Mouse (Mus musculus) testis, adult 2 months (tissue): ENCODE measurements at regions not wholly inside any gene's neighbourhood (a gene's known extent, or its start where the extent isn't known, plus 50 kb on each side); places are given as distances from the start of the nearest gene placed in this dataset.

ENCODE experiments used
- H3K27ac ChIP-seq: fragments of 200-500 bp; 2 replicates; pipeline ENCODE4 v1.5.1; 2012; ENCODE audit warnings: low read depth, low read length; ENCODE audit not compliant: control insufficient read depth, insufficient read depth
- H3K27me3 ChIP-seq: fragments of 200-500 bp; 2 replicates; pipeline ENCODE4 v1.6.1; 2012; ENCODE audit warnings: mild to moderate bottlenecking, low read length, moderate library complexity; ENCODE audit not compliant: control insufficient read depth, insufficient read depth
- H3K36me3 ChIP-seq: fragments of 200-500 bp; 2 replicates; pipeline ENCODE4 v1.6.1; 2012; ENCODE audit warnings: mild to moderate bottlenecking, low read length; ENCODE audit not compliant: control insufficient read depth, insufficient read depth
- H3K4me1 ChIP-seq: fragments of 200-500 bp; 2 replicates; pipeline ENCODE4 v1.6.1; 2012; ENCODE audit warnings: low read length; ENCODE audit not compliant: control insufficient read depth, insufficient read depth
- H3K4me3 ChIP-seq: fragments of 200-500 bp; 2 replicates; pipeline ENCODE4 v1.5.1; 2012; ENCODE audit warnings: low read depth, mild to moderate bottlenecking, low read length, moderate library complexity, mixed read lengths; ENCODE audit not compliant: control insufficient read depth
- CTCF ChIP-seq: fragments of 200-500 bp; IDR thresholded peaks from 2 replicates; pipeline ENCODE4 v1.5.1; 2012; ENCODE audit warnings: low read depth, mild to moderate bottlenecking, inconsistent platforms, low read length, moderate library complexity; ENCODE audit not compliant: control insufficient read depth, insufficient read depth, insufficient replicate concordance
- POLR2A ChIP-seq: fragments of 200-500 bp; IDR thresholded peaks from 2 replicates; pipeline ENCODE4 v1.6.1; 2012; ENCODE audit warnings: low read depth, mild to moderate bottlenecking, inconsistent platforms, low read length, moderate library complexity; ENCODE audit not compliant: control insufficient read depth

GRCm38 (mm10) chr17:45928903-45929477 is 103.2 kb downstream of the Vegfa start:
- H3K4me1 ChIP-seq = peaks cover 2% of the 10 kb centered on the region; the same call in 1 of the 2 replicates
- TF ChIP-seq CTCF (no peak), POLR2A (no peak)
- no peak overlapping the region for H3K27ac ChIP-seq
- no peaks in the 10 kb centered on the region for H3K27me3 ChIP-seq
- H3K4me3 ChIP-seq = no peak overlapping the region
- H3K36me3 ChIP-seq = no peaks in the 10 kb centered on the region

DNA sequence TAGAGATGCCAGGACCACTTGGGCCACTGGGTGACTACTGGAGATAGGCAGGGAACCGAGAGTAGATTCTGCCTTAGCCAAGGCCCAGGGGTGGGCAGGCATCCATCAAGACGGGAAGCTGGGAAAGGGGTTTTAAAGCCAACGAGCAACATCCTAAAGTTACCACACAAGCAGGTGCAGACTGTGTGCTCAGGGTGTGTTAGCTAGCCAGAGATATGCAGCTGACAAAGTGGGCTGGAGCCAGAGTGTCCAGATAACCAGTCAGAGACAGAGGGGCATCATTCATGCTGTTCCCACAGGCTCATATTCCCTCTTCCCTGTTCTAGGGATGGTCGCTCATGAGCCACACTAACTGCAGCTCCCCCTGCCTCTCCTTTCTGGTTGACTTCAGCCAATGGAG is 104.2 kb downstream of the Vegfa start:
- TF ChIP-seq POLR2A (no peak), CTCF (no peak)

DNA sequence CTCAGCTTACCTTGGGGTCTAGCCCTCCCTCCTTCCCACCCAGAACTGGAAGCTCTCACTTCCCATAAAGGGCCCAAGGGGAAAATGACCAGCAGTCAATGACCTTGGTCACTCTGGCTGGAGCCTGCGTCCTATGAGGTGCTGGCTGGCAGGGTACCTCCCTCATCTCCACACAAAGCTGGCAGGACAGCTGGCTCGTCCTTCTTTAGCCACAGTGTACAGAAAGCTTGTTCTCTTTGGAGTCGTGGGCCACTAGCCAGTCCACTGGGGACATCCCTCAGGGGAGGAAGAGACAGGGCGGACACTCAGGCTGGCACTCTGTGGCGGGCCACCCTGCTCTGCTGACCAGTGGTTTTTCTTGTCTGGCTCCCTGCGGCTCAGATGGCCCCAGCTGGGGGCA is 106.3 kb downstream of the Vegfa start:
- no peak for TF ChIP-seq CTCF
- no peak for TF ChIP-seq POLR2A
- H3K36me3 ChIP-seq = no peaks in the 10 kb centered on the region
- no peak overlapping the region for H3K27ac ChIP-seq
- no peaks in the 10 kb centered on the region for H3K4me1 ChIP-seq
- H3K4me3 ChIP-seq = no peak overlapping the region
- no peaks in the 10 kb centered on the region for H3K27me3 ChIP-seq

More for the DNA sequence above, 104.2 kb downstream of the Vegfa start:
- Histone ChIP-seq H3K4me1 (no peaks in the 10 kb centered on the region), H3K36me3 (no peaks in the 10 kb centered on the region), H3K27ac (no peak overlapping the region), H3K27me3 (no peaks in the 10 kb centered on the region), H3K4me3 (no peak overlapping the region)

DNA sequence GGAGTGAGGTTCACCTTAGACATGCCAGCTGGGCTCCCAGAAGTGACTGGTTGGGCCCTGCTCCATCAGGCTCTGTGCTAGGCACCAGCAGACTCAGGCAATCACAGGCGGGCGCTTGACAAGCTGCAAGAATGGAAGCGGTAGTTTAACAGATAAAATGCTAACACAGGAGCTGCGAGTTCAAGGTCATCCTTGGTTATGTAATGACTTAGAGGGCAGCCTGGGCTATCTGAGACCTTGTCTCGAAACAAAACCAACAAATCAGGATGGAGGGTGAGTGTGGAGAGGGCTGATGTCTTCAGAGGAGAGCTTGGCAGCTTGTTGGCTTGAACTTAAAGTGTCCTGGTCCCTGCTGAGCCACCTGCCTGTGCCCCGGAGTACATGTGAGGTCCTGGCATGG is 107.6 kb downstream of the Vegfa start:
- Histone ChIP-seq H3K4me3 (no peak overlapping the region), H3K27ac (no peak overlapping the region), H3K36me3 (no peaks in the 10 kb centered on the region), H3K4me1 (no peaks in the 10 kb centered on the region), H3K27me3 (no peaks in the 10 kb centered on the region)
- no peak for TF ChIP-seq CTCF
- TF ChIP-seq POLR2A = no peak

DNA sequence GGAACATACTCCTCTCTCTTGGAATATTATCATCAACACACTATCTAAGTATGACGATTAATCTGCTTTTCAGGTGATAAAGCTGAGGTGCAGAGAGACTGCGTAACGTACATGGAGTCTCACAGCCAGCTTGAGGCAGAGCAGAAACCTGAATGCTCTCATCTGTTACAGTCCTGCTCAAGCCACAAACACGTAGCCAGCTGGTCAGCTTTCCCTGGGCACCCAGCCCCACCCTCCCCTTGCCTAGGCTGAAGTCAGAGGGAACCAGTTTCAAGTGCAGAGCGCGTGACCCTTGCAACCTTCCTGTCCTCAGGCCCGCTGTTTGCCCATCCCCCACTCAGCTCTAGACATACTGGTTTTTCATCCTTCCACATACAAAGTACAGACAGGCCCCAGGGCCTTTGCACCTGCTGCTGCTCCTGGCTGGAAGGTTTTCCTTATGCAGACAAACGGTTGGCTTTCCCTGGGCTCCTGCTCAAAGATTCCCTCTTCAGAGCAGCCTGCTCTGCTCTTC is 108.9 kb downstream of the Vegfa start:
- no peaks in the 10 kb centered on the region for H3K4me1 ChIP-seq
- TF ChIP-seq CTCF (no peak), POLR2A (no peak)
- H3K36me3 ChIP-seq = no peaks in the 10 kb centered on the region

DNA sequence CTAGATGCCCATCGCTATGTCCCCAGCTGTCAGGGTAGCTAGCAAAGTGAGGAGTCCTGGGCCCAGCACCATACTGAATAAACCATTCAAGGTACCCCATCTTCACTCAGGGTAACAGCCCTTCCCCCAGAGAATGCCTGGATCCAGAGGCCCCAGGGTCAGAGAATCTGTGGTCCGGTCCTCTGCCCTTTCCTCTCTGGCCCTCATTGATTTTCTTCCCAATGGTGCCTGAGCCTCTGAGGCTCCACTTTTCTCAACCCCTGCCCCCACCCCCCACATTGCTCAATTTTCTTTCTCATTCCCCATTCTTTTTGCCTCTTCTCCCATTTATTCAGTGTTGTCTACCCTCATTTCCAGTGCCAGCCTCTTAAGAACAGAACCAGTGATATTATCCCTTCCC is 114.5 kb downstream of the Vegfa start:
- H3K4me3 ChIP-seq = no peak overlapping the region
- TF ChIP-seq CTCF (no peak), POLR2A (no peak)
- H3K27ac ChIP-seq = no peak overlapping the region
- no peaks in the 10 kb centered on the region for H3K36me3 ChIP-seq
- no peaks in the 10 kb centered on the region for H3K4me1 ChIP-seq
- H3K27me3 ChIP-seq = no peaks in the 10 kb centered on the region

More for the DNA sequence above, 108.9 kb downstream of the Vegfa start:
- Histone ChIP-seq H3K27me3 (no peaks in the 10 kb centered on the region), H3K4me3 (no peak overlapping the region), H3K27ac (no peak overlapping the region)

DNA sequence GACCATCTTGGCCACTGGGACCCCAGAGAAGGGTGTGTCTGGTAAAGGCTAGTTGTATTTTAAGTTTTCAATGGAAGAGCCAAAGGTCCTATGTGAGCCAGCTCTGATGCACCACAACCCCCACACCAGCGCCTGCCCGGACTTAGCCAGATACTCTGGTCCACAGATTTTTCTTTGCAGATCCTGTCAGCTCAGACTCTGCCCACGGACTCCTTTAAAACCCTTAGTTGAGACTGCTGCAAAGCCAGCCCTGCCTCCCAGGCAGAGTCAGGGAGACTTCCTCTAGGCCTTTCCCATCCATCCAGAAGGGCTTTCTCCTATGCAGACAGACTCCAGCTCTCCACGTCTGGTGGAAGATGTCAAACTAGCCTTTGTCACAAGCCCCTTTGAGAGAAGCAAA is 115.2 kb downstream of the Vegfa start:
- Histone ChIP-seq H3K27me3 (no peaks in the 10 kb centered on the region), H3K4me3 (no peak overlapping the region), H3K36me3 (no peaks in the 10 kb centered on the region), H3K4me1 (no peaks in the 10 kb centered on the region), H3K27ac (no peak overlapping the region)
- TF ChIP-seq POLR2A (no peak), CTCF (no peak)

DNA sequence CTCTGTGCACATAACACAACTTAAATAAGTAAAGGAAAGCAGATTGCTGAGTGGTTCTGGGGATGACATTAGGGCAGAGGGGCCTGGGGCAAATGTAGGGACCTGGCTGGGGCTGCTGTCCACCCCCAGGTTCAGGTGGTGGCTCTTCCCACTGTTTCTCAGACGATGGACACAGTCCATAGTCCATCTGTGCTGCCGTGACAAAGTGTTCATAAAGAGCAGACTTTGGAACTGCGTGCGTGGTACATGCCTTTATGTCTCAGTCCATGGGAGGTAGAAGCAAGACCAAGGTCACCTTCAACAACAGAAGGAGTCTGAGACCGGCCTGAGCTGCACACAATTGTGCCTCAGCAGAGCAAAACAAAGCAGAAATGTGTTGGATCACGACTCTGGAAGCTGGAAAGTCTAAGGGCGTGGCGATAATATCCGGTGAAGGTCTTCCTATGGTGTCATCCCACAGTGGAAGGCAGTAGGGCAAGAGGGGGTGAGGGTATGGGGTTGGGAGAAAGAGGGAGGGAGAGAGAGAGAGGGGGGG is 117.4 kb downstream of the Vegfa start:
- H3K36me3 ChIP-seq = no peaks in the 10 kb centered on the region
- H3K27me3 ChIP-seq = no peaks in the 10 kb centered on the region
- TF ChIP-seq CTCF (no peak), POLR2A (no peak)

More for the DNA sequence above, 117.4 kb downstream of the Vegfa start:
- Histone ChIP-seq H3K4me3 (no peak overlapping the region), H3K4me1 (no peaks in the 10 kb centered on the region), H3K27ac (no peak overlapping the region)
